Mouse (Mus musculus): Measurements from ENCODE around the gene Pla1a.

Gene Pla1a

GRCm38 (mm10) chr16:38388757-38389156, 44.2 kb downstream of the Pla1a start:
- DNase-seq (ENCODE audit: low spot score), result no peak

- no peak for DNase-seq (ENCODE audit: low spot score)
Observed at GRCm38 (mm10) chr16:38387389-38387788, 45.6 kb downstream of the Pla1a start.

- no peak for DNase-seq (ENCODE audit: low spot score)
Observed at GRCm38 (mm10) chr16:38385700-38386099, 47.2 kb downstream of the Pla1a start.

- DNase-seq (ENCODE audit: low spot score), result no peak
Observed at GRCm38 (mm10) chr16:38385184-38385634, 47.7 kb downstream of the Pla1a start.

GRCm38 (mm10) chr16:38383683-38384082, 49.3 kb downstream of the Pla1a start:
- no peak for DNase-seq (ENCODE audit: low spot score)

- DNase-seq (ENCODE audit: low spot score), result no peak
Observed at GRCm38 (mm10) chr16:38379926-38380325, 53.0 kb downstream of the Pla1a start.

- no peak for DNase-seq (ENCODE audit: low spot score)
Observed at GRCm38 (mm10) chr16:38379493-38379892, 53.5 kb downstream of the Pla1a start.

GRCm38 (mm10) chr16:38379088-38379487, 53.9 kb downstream of the Pla1a start:
- no peak for DNase-seq (ENCODE audit: low spot score)

GRCm38 (mm10) chr16:38378591-38378990, 54.4 kb downstream of the Pla1a start:
- no peak for DNase-seq (ENCODE audit: low spot score)

GRCm38 (mm10) chr16:38377546-38377945, 55.4 kb downstream of the Pla1a start:
- no peak for DNase-seq (ENCODE audit: low spot score)

- no peak for DNase-seq (ENCODE audit: low spot score)
Observed at GRCm38 (mm10) chr16:38376841-38377249, 56.1 kb downstream of the Pla1a start.

GRCm38 (mm10) chr16:38376163-38376840, 56.6 kb downstream of the Pla1a start:
- no peak for DNase-seq (ENCODE audit: low spot score)

GRCm38 (mm10) chr16:38375182-38375581, 57.8 kb downstream of the Pla1a start:
- no peak for DNase-seq (ENCODE audit: low spot score)

- peak; percentile 63 for DNase-seq (ENCODE audit: low spot score)
Observed at GRCm38 (mm10) chr16:38374379-38375140, 58.4 kb downstream of the Pla1a start.

- no peak for DNase-seq (ENCODE audit: low spot score)
Observed at GRCm38 (mm10) chr16:38373941-38374340, 59.0 kb downstream of the Pla1a start.

GRCm38 (mm10) chr16:38373439-38373838, 59.5 kb downstream of the Pla1a start:
- DNase-seq (ENCODE audit: low spot score), result no peak

- no peak for DNase-seq (ENCODE audit: low spot score)
Observed at GRCm38 (mm10) chr16:38372876-38373275, 60.1 kb downstream of the Pla1a start.

GRCm38 (mm10) chr16:38371705-38372296, 61.1 kb downstream of the Pla1a start:
- peak; percentile 60 for DNase-seq (ENCODE audit: low spot score)

GRCm38 (mm10) chr16:38370633-38371374, 62.1 kb downstream of the Pla1a start:
- DNase-seq (ENCODE audit: low spot score), result no peak

- DNase-seq (ENCODE audit: low spot score), result no peak
Observed at GRCm38 (mm10) chr16:38369992-38370484, 62.9 kb downstream of the Pla1a start.

- DNase-seq (ENCODE audit: low spot score), result no peak
Observed at GRCm38 (mm10) chr16:38369431-38369830, 63.5 kb downstream of the Pla1a start.

- no peak for DNase-seq (ENCODE audit: low spot score)
Observed at GRCm38 (mm10) chr16:38369000-38369399, 63.9 kb downstream of the Pla1a start.
